Mouse (Mus musculus): Measurements from ENCODE around the gene Tmem251.

Gene Tmem251

DNA sequence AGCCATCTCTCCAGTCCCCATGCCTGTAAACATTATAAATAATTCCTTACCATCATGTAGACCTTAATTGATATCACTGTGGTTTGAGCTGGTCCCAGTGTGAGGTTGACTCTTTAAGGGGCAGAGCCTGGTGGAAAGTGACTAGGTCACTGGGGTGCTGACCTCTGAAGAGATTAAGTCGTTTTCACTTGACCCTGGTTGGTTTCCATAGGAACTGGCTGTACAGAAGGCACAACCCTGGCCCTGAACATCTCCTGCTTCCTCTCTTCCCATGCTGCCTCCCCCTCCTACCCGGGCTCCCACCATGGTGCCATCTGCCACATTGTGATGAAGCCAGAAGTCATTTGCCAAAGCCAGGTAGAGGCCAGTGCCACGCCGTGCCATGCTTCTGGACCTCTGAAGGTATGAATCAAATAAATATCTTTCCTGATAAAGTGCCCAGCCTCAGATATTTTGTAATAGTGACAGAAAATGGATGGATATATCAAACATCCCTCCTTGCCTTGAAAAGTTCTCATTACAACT is 32.6 kb upstream of the Tmem251 start:
- DNase-seq = no peak

DNA sequence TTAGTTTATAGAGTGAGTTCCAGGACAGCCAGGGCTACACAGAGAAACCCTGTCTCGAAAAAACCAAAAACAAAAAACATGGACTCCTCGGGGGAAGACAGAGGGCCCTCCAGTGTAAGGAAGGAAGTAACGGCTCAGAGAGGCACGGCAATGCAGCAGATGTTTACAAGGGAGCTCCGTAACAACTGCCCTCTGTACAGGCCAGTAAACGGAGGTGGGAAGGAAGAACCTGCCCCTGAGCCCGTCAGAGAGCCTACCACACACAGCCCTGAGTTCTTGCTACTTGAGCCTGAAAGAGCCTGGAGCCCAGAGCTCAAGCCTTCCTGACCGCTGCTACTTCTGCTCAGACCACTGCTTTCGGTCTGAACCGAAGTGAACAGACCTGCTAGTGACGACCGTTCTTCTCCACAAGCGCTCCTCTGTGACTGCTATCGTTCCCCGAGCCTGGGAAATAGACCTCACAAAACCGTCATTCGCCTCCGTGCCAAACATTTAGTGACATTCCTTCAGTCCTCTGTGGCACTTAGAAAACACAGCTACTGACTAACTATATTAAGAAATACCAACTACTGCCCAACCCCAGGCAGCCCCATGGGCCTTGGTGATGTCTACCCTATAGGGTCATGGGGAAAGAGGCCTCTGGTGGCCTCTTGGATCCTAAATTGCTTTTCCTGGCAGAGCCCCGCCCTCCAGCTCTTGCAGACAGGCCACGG is 30.3 kb upstream of the Tmem251 start:
- DNase-seq = no peak

DNA sequence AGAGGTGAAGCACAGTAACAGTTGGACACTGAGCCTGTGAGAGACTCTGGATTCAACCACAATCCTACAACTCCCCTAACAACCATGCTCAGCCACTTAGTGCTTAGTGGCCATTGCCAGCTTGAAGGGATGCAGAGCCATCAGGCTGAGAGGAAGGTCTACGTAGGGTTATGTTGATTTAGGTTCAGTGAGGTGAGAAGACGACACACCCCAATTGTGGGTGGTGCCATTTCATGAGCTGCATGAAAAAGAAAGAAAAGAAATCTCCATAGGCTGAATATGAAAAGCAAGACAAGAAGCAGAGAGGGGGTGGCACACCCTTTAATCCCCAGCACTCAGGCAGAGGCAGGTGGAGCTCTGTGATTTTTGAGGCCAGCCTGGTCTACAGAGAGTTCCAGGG is 29.4 kb upstream of the Tmem251 start:
- no peak for DNase-seq

DNA sequence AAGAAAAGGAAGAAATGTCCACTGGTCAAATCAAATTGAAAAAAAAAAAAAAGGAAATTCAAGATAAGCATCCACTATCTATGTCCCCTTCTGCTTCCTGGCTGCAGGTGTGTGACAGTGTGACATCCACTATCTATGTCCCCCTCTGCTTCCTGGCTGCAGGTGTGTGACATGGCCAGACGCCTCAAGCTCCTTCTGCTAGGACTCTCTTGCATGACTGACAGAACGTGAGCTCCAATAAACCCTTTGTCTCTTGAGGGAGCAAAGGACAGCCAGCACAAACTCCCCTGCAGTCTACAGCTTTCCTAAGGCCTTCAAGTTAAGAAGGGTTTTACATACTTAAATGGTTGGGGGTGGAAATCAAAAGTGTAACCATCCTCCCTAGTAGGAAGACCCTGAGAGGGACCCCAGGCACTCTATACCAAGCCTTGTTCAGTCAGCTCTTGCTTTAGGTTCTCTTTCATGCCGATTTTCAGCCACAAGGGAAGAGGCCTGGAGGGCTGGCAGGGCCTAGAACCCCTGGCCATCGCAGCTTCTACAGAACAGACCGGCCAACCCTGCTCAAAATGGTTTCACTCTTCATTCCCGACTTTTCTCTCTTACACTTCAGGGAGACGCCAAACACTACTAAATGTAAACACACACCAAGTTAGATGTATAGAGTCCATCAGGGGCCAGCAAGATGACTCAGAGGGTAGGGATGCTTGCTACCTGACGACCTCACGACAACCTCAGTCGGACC is 28.7 kb upstream of the Tmem251 start:
- DNase-seq = no peak

DNA sequence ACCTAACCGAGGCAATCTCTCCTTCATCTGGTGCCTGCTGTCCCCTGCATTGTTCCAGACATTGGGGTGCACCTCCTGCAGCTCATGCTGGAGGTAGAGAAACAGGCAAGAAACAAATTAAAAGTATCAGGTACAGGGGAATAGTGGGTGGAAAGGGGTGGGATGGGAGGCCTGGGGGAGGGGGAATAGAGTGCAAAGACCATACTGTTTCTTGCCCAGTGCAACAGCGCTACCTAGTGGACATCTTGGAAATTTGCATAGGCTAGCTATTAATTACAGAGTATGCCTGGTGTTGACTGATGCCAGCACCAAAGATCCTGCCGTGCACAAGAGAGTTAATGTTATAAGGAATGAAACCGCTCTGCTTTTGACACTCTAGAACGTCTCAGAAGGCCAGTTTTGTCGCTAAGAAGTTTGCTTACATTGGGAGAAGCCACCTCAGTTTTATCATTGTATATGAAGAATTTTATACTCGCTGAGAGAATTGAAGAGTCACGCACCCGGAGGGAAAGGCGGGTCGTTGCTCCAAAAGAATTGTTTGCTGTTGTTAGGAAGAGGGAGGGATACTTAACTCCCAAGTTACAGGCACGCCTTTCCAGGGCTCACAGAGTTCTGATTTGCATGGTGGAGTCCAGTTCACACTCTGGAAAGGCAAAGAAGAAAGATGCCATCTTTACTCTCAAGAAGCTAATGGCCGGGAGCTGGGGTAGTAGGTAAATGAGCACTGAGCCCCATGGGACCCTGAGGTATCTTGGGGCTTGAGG is 23.8 kb upstream of the Tmem251 start:
- DNase-seq = peak in 1 of 2 experiments; percentile 21

DNA sequence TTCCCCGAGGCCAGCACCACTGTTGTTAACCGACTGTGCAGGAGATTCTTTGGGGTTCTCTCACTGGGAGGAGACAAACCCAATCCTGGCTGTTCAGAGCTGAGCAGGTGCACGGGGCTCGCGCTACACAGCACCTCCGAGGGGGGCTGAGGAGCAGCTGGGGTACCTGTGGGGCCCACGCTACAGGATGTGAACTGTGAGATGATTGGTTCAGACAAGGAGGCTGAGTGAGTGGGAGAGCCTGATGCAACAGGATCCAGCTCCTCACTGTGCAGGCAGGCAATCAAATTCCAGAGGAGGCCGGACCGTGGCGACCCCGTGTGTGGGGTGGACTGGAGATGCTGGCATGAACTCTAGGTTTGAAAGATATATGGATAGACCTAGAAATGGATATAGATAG is 21.1 kb upstream of the Tmem251 start:
- DNase-seq = no peak

DNA sequence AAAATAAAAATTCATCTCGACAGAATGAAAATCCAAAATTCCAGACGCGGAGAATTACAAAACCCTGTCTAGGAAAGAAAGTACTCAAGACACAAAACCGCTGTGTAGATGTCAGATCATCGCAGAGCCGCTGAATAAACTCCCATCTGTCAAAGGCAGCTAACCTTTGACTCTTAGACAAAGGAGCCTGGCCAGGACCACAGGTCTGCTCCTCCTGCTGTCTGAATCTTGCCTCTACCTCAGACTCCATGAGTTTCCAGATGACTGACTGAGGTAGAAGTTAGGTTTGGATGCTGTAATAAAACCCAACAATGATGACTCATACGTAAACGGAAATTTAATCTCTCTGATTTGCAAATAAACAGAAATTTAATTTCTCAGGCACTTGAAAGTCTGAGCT is 20.6 kb upstream of the Tmem251 start:
- DNase-seq = no peak

DNA sequence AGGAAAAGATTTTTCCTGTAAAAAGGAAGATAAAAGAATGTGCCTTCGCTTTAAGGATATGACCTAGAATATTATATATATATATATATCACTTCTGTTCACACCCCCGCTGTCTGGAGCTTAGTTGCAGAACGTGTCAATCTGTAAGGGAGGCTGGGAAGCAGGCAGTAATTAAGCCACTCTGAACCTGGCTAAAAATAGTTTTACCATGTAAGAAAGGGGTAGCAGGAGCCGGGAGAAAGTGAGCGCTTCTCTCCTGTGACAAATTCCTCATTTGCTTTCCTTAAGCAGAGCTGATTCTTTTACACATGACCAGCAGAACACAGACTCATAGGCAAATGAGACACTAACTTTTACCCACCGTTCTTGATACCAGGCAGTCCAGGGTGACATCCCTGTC is 19.7 kb upstream of the Tmem251 start:
- no peak for DNase-seq

DNA sequence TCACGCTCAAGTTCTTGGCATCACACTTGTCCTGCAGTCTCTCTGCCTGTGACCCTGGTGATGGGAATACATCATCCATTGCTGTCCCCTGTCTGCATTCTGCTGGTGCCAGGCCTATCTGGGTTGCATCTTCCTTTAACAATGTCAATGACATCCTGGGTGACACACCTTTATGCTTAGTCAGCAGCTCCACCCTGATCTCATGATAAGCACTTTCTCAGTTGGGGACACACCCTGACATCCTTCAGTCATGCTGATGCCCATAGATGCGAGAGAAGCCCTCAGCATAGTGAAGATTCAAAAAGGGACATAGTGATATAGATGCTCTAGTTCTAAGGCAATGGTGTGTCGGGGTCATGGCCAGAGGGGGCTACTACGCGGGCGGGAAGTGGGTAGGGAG is 18.4 kb upstream of the Tmem251 start:
- DNase-seq = no peak

DNA sequence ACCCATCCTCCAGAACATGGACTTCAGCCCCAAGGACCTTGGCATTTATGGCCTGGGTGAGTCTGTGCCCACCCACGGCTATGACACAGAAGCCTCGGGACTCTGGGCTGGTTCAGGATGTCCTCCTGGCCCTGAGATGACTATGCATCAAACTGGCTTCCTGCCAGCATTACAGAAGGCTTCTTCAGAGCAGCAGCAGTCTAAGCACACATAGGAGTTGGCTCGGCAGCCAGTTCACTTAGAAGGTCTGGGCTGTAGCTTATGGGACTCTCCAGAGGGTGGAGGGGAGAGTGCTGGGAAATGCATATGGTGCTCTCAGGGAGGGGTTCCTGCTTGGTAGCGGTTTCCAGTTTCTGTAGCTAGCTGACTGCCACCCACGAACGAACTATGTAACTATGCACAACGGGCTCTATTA is 17.8 kb upstream of the Tmem251 start:
- DNase-seq = no peak

DNA sequence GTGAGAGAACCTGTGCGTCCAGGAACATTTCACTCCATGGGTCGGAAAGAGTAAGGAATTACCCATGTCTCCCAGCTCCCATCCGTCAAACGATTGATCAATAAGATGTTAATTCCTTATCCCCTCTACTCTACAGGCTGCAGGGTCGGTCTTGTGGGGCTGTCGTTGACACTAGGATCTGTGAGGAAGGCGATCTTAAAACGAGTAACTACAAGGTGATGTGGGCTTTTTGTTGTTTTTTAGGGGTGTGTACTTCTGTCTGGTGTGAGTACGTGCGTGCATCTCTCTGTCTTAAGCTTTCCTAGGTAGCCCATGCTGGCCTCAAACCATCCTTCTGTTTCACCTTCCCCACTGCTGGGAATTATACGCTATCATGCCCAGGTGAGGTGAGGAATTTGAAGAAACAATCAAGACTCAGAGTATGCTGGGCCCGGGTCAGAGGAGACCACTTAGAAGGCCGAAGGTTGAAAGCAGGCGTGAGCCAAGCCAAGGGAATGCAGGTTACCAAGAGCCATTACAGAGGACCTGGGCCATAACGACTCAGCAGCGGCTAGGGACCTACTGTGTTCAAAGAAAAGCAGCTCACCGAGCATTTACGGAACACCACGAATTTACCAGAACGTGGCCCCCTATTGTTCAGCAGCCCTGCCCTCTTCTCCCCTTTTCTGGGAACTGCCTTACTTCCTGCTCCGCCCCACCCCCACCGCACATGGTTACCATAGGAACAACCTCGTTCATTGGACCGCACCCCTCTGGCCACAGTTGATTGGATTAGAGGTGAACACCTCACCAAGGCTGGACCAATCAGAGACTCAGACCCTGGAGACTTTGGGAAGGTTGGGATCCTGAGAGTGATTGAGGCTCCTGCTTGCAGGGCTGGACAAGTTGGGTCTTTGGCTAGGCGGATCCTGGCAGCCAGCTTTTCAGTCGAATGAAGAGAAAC is 13.4 kb upstream of the Tmem251 start:
- peak; percentile 78 to 81 for DNase-seq

DNA sequence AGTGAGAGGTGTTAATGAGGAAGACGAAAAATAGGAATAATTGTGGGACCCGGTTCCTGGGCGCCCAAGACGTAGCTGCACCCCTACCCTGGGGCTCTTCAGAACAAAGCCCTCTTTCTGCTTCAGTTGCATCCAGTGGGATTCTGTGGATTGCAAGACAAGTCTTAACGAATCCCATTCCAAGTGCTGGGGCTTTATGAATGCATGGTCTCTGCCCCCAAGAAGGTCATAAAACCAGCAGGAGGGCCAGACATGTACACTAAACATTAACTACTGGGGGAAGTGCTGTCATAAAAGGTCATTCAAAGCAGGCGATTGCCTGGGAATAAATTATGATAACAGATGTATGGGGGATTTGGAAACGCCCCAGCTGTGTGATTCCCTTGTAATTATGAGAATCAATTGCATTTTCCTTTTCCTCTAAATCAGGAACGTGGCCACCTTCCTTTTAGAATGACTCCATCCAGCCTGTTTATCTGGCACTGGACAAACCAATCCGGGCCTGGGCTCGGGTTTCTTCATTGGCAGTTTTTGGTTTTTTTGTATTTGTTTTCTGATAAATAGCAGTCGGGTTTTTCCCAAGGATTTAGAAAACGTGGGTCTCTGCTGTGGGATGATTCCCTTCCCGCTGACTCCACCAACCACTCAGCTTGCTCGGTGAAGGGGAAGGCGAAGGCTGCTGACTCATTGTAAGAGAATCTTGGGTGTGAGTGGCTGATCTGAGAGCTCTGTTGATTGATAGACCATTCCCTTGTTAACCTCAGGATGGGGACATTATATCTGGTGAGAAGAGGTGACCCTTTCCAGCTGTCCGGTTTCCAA is 12.6 kb upstream of the Tmem251 start:
- peak in 1 of 2 experiments; percentile 35 for DNase-seq

DNA sequence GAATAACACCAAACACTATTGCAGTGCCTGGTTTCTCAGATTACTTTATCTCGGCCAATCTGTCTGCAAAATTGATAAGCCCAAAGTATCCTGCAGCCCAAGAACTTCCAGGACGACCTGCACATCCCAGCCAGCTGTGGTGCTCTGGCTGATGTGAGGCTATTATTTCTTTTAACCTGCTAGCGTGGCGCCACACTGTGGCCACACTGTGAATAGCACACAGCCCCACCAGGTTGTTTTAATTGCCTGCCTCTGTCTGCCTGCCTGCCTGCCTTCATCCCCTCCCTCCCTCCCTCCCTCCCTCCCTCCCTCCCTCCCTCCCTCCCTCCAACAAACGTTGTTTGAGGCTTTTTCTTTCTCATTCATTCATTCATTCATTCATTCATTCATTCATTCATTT is 10.2 kb upstream of the Tmem251 start:
- peak; percentile 43 to 70 for DNase-seq

DNA sequence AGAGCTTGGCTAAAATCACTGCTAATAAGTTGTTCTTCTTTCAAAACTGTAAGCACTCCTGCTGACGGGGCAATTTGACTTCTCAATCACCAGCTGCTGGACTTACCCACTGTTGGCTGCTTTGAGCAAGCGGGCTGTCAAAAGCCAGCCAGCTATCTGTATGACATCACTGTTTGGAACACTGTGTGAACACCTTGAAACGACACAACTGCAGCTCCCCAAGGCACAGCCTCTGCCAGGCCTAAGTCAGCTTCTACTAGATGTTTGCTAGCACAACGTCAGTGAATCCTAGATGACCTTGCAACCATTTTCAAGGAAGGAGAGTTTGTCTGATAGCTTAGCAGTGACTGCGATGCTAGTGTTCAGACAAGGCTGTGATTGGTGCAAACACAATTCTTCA is 4.5 kb upstream of the Tmem251 start:
- DNase-seq = no peak

DNA sequence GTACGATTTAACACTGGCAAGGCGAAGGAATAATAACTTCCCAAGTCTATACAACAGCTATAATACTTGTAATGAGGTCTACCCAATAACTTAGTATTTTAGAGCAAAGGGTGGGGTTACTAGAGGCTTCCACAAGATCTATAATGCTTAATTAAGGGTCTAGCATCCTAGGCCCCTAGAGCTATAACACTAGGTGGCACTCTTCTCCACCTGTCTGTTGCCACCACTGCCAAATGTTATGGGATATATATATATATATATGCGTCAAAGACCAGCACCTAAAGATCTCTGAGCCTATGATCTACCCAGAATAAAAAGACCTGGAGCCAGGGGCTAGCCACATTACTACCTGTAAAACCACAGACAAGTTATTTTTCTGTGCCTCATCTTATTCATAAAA is 3.3 kb upstream of the Tmem251 start:
- DNase-seq = no peak

DNA sequence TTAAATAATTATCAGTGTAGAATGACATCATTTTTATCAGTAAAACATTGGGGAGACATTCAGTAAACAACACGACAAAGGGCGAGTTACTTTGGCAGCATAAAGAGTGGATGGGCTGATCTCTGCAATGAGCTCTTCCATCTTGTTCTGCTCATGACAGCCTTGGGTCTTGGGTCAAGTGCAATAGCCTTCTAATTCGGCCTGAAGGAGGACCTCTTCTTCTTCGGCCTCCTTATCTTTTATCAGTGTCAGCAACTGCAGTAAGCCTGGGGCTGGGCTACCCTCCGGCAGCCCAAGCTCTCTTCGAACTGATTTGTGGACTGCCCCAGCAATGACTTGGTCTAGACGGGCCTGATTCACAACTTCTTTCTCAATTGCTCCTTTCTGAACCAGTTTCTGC is 1.5 kb upstream of the Tmem251 start:
- DNase-seq = no peak

DNA sequence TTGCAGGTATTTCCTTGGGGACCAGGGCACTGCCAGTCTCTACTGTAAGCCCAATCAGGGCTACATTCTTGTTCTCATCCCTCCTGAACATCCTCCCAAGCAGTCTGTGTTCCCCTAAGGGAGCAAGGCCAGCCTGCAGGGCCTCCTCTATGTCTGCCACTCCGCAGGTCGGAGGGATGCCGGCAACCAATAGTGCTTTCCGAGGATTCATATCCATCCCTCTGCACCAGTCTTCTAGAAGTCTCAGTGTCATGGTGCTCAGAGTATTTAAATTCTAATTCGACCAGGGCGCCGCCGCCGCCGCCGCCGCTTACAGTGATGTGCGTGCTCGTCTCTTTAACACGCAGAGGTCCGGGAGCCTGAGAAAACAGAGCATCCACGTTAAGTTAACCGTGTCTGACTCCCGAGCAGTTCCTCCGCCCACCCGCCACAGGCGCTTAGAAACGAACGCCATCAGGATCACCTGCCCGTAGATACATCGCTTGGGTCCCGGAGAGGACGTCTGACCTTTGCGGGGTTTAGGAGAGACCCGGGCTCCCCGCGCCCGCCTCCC is 450 bp upstream of the Tmem251 start:
- no peak for DNase-seq

DNA sequence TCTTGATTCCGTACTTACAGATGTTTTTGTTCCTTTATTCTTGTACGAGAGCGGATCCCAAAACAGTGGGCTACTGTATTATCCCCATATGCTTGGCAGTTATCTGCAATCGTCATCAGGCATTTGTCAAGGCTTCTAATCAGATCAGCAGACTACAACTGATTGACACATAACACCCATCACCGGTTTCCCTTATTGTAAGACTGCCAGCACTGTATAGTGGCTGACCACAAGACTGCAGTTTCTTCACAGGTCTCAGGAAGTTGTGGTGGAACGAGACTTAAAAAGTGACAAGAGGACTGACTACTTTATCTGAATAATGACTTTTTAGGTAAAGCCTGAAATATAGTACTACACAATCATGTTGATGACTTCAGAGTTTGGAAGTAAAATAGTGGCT is 1.3 kb downstream of the Tmem251 start:
- no peak for DNase-seq

DNA sequence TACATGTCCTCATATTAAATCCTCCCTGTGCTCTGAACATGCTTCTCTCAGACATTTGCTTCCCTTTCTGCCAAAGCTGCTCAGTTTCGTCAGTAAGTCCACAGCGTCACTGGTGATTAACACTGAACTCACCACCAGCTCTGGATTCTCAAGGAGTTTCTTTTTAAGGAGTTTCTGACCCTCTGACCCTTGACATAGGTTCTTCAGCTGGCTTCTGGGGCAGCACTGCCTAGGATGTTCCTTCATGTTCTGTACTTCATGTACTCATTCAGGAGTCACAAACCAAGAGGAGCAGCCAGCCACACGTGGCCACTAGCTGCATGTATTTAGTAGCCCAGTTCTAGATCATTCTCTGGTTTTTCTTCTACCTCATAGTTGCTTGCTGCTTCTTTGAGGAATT is 4.7 kb downstream of the Tmem251 start:
- DNase-seq = no peak

DNA sequence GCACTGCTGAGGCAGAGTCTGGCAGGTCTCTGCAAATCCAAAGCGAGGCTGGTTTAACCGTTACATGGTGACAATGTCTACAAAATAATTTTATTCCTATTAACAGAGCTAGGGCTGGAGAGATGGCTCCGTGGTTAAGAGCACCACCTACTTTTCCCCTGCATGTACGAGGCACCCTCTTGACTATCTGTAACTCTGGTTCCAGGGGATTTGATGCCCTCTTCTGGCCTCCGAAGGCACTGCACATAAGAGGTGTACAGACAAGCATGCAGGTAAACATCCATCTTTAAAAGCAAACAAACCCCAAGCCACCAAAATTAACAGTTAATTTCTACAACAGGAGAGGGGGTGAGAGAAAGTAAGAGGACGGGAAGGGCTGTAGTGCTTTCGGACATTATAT is 12.7 kb downstream of the Tmem251 start:
- DNase-seq = peak in 1 of 2 experiments; percentile 44

DNA sequence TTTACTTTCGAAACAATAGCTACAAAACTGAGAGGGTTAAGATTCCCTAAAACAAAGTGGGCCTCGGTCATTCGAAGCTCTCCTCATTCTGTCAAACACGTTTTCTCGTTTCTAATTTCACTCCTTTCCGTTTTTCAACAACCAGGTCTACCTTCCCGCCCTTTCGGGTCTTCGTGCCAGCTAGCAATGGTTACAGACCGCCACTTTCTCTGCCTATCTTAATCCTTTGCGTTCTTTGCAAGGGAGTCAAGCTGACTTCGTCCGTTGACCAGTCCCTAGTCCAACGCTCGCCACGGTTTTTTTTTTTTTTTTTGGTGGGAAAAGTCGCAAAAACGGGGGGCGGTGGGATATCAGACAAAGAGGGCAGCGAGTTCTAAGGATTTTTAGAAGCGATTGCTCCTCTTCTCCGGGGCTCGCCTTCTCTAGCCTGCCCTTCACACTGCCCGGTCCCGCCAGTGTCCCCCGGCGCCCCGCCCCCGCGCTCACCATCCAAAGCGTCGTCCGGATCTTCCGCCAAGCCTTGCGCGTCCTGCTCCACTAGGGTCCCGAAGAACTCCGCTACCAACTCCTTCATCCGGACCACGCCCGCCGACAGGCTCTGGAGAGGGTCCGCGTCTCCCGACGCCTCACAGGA is 13.6 kb downstream of the Tmem251 start:
- no peak for DNase-seq

Data from kidney, adult 8-10 months (tissue).